Mouse (Mus musculus) megakaryocyte, embryonic 14.5 days (primary cell): ENCODE data around the gene Pik3c2g. TPM values are rescaled to one million over a fixed set of nuclear protein-coding genes. Genes with fewer than 3 reads are reported as not detected.

Experiments
- H3K27me3 ChIP-seq: replicated peaks from 2 replicates; pipeline ENCODE3; 2012; ENCODE audit warnings: inconsistent platforms
- H3K36me3 ChIP-seq: replicated peaks from 2 replicates; pipeline ENCODE3; 2012; ENCODE audit warnings: low read length, inconsistent platforms, mixed read lengths
- H3K4me1 ChIP-seq: 2 replicates; pipeline ENCODE4 v1.6.1; 2012; ENCODE audit warnings: inconsistent platforms
- H3K4me3 ChIP-seq: replicated peaks from 2 replicates; pipeline ENCODE3; 2012; ENCODE audit warnings: moderate library complexity, mild to moderate bottlenecking, inconsistent platforms
- H3K9me3 ChIP-seq: 2 replicates; pipeline ENCODE4 v1.6.1; 2012; ENCODE audit warnings: inconsistent platforms
- FLI1 ChIP-seq: IDR thresholded peaks from 2 replicates; pipeline ENCODE4 v1.6.1; 2012; ENCODE audit warnings: low read length, inconsistent platforms, mixed read lengths
- GATA1 ChIP-seq: IDR thresholded peaks from 3 replicates; pipeline ENCODE4 v1.6.1; 2012; ENCODE audit warnings: mixed read lengths, low read length, inconsistent platforms, borderline replicate concordance
- polyA plus RNA-seq: library from polyadenylated mRNA; stranded (reverse); fragments of >175 nt; gene quantifications from 2 replicates; pipeline ENCODE4 v1.2.3, GENCODE M21; 2012; ENCODE audit warnings: low replicate concordance; ENCODE audit not compliant: insufficient read depth

The Pik3c2g gene
- polyA plus RNA-seq, 1 experiment: not detected

DNA sequence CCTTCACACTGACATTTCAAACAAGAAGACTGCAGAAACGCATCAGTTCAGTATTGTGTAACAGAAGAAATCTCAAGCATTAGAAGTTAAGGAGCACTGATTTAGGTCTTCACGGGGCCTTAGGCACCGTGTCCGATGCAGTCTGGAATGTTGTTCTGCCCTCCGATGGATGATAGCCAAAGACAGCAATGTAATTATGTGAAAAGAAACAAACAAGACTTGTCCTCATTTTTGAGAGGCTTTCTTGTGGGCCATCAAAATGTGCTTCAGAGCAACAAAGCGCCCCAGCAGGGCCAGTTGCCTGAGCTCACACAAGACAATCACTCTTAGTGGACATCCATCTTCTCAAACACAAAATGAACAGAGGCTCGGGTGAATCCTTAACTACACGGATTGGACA lies 234.9 kb downstream of the Pik3c2g start:
- H3K36me3 ChIP-seq: no peaks in the 10 kb centered on the region
- no peaks in the 10 kb centered on the region for H3K4me1 ChIP-seq
- TF ChIP-seq FLI1 (no peak), GATA1 (no peak)
- no peaks in the 10 kb centered on the region for H3K27me3 ChIP-seq
- H3K4me3 ChIP-seq: no peak overlapping the region
- H3K9me3 ChIP-seq: peaks cover 30% of the 10 kb centered on the region

DNA sequence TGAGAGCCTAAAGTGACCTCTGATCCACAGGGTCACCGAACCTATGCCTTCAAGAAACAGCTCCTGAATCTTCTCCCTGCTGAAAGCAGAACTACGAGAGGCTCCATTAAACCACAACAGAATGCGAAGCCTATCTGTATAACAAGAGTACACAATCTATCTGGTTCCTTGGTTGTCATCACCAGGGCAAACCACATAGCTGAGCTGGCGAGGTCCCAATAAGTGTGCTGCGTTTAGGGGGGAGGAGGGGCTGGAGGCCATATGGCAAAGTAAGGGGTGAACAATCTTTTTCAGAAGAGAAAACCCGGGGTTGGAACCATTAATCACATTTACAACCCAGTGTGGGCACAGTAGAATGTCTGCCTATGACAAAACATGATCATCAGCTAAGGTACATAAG lies 251.2 kb downstream of the Pik3c2g start:
- H3K27me3 ChIP-seq: no peaks in the 10 kb centered on the region
- no peak overlapping the region for H3K4me3 ChIP-seq
- no peak for TF ChIP-seq FLI1
- TF ChIP-seq GATA1: no peak
- H3K4me1 ChIP-seq: no peaks in the 10 kb centered on the region
- peaks cover 55% of the 10 kb centered on the region for H3K9me3 ChIP-seq
- no peaks in the 10 kb centered on the region for H3K36me3 ChIP-seq

DNA sequence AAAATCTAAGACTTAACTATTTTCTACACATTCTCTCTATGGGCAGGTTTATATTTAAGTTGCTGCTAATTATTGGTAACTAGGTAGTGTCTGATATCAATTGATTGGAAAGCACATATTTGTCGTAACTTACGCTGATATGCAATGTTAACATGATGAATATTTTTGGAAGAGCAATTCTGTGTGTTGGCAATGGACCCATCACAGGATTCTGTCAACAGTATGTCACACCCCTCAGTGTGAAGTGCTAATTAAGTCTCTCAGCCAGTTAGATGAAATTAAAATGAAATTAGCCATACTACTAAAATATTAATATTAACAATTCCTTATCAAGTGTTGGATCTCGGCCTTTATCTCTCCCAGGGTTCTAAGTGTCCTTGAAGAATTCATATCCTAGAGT lies 251.7 kb downstream of the Pik3c2g start:
- Histone ChIP-seq H3K27me3 (no peaks in the 10 kb centered on the region), H3K4me1 (no peaks in the 10 kb centered on the region), H3K9me3 (peaks cover 51% of the 10 kb centered on the region), H3K4me3 (no peak overlapping the region), H3K36me3 (no peaks in the 10 kb centered on the region)
- no peak for TF ChIP-seq GATA1
- TF ChIP-seq FLI1: no peak

DNA sequence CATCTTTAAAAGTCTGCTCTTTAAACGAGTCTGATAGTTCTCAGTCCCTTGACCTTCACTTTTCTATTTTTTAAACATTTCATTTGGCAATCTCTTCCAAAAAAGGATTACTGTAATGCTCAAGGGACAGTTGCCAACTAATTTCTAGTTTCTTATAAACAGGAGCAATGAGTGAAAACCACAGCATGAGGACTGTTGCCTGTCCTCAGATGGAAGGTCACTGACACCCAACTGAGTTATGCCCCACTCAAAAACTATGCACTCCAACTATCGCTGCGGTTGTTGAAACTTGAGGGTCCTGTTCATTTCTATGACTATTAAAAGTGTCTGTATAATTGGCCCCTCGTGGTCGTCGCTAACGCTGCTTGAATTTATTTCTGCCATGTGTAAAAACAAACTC lies 252.9 kb downstream of the Pik3c2g start:
- no peak for TF ChIP-seq FLI1
- TF ChIP-seq GATA1: no peak
- H3K9me3 ChIP-seq: peaks cover 43% of the 10 kb centered on the region
- no peak overlapping the region for H3K4me3 ChIP-seq

DNA sequence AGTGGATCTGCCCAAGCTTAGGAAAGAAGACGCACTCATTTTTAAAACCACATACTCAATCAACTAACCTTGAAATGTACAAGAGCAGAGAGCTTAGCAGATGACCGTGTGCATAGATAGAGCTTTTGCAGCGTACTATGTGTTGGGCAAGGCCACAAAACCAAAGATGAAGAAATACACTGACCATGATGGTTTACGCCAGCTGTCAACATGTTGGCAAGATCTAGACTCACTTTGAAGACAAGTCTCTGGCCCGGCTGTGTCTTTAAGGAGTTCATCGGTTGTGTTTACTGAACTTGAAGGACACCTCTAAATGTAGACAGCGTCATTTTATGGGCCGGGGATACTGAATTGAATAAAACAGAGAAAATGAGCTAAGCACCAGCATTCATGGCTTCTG lies 254.3 kb downstream of the Pik3c2g start:
- Histone ChIP-seq H3K4me1 (no peaks in the 10 kb centered on the region), H3K27me3 (no peaks in the 10 kb centered on the region), H3K4me3 (peak overlapping the region; percentile 23), H3K9me3 (peaks cover 37% of the 10 kb centered on the region), H3K36me3 (no peaks in the 10 kb centered on the region)
- TF ChIP-seq FLI1 (no peak), GATA1 (no peak)

More for the DNA sequence above, 252.9 kb downstream of the Pik3c2g start:
- Histone ChIP-seq H3K4me1 (no peaks in the 10 kb centered on the region), H3K36me3 (no peaks in the 10 kb centered on the region), H3K27me3 (no peaks in the 10 kb centered on the region)

DNA sequence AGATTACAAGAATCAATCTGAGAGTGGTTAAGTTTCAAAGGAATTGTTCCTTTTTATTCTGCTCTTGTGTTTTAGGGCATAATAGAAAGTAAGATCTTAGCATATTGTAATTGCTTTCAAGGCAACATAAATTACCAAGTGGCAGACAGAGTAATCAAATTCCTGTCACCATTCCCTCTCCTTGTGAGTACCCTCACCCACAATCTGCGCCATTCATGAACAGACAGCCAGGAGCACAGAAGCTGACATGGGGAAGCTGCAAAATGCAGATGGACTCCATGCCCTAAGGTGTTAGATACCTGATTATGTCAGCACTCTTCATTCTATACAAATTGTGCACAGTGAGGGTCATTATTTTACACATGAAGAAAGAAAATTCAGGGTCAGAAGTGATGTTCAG lies 255.6 kb downstream of the Pik3c2g start:
- H3K4me1 ChIP-seq: no peaks in the 10 kb centered on the region
- peaks cover 33% of the 10 kb centered on the region for H3K9me3 ChIP-seq
- H3K4me3 ChIP-seq: no peak overlapping the region
- TF ChIP-seq GATA1 (no peak), FLI1 (no peak)
- H3K27me3 ChIP-seq: no peaks in the 10 kb centered on the region
- no peaks in the 10 kb centered on the region for H3K36me3 ChIP-seq

DNA sequence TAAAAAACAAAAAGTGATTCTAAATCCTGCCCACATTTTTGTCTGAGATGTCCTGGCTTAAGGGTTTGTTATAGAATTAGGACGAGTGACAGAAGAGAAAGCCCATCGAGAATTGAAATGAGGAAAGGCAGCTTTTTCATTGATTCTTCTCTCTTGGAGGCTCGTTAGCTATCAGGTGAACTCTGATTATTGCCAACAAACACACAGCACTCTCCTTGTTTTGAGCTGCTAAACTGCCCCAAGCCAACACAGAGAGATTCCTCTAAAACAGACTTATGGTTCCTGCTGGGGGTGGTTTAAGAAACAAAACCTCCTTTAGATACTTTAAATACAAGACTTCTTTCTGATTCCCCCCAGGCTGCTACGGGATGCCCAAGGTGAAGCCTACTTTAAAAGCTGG lies 256.5 kb downstream of the Pik3c2g start:
- TF ChIP-seq FLI1 (no peak), GATA1 (no peak)
- H3K27me3 ChIP-seq: no peaks in the 10 kb centered on the region
- no peaks in the 10 kb centered on the region for H3K4me1 ChIP-seq
- H3K4me3 ChIP-seq: no peak overlapping the region
- peaks cover 26% of the 10 kb centered on the region for H3K9me3 ChIP-seq
- H3K36me3 ChIP-seq: no peaks in the 10 kb centered on the region

DNA sequence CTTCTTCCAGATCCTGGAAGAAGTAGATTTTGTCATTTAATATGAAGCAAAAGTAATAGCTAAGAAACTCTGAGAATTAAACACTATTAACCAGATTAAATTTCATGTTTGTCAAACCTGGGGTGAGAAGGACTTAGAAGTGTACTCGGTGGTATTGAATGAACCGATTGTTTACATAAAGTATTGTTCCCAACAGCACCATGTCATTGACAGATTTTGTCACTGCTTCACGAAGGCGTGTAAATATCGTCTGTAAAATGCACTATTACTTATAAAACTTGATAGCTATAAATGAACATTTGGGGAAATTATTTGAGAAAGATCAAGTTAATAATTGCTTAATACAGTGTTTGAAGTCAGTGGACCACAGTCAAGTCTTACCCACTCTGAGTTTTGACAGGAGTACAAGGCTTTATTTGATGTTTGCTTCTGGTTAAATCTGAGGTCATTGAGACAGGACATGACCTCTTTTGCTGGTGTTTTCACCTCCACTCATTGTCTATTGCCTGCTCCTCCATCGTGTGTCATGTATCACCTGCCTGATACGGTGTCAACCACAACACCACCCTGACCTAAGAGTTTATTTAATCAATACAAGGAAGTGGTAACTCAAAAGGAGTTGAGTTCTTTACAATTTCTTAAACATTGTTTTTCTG lies 260.0 kb downstream of the Pik3c2g start:
- H3K4me1 ChIP-seq: no peaks in the 10 kb centered on the region
- H3K27me3 ChIP-seq: no peaks in the 10 kb centered on the region
- TF ChIP-seq FLI1: no peak
- TF ChIP-seq GATA1: no peak
- peaks cover 21% of the 10 kb centered on the region for H3K9me3 ChIP-seq
- H3K36me3 ChIP-seq: no peaks in the 10 kb centered on the region
- H3K4me3 ChIP-seq: no peak overlapping the region

DNA sequence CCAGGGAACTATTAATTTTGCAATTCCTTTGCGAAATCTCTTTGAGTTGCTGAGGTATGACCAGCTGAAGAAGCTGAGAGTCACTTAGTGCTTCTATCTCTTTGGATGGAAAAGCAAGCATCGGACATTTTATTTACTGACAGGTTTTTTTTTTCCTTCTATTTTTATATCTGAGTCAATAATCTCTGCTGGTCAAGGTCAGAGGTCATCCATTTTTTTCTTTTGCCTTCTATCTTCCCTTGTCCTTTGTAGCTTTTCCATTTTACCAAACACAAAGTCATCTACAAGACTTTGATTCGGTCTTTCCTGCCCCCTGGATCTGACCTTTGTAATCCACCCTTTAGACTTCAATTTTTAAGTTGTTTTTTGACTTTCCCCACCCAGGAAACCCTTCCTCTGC lies 262.9 kb downstream of the Pik3c2g start:
- TF ChIP-seq GATA1: no peak
- no peak for TF ChIP-seq FLI1
- no peaks in the 10 kb centered on the region for H3K36me3 ChIP-seq
- H3K27me3 ChIP-seq: no peaks in the 10 kb centered on the region
- no peak overlapping the region for H3K4me3 ChIP-seq
- H3K9me3 ChIP-seq: peaks cover 33% of the 10 kb centered on the region
- H3K4me1 ChIP-seq: no peaks in the 10 kb centered on the region

DNA sequence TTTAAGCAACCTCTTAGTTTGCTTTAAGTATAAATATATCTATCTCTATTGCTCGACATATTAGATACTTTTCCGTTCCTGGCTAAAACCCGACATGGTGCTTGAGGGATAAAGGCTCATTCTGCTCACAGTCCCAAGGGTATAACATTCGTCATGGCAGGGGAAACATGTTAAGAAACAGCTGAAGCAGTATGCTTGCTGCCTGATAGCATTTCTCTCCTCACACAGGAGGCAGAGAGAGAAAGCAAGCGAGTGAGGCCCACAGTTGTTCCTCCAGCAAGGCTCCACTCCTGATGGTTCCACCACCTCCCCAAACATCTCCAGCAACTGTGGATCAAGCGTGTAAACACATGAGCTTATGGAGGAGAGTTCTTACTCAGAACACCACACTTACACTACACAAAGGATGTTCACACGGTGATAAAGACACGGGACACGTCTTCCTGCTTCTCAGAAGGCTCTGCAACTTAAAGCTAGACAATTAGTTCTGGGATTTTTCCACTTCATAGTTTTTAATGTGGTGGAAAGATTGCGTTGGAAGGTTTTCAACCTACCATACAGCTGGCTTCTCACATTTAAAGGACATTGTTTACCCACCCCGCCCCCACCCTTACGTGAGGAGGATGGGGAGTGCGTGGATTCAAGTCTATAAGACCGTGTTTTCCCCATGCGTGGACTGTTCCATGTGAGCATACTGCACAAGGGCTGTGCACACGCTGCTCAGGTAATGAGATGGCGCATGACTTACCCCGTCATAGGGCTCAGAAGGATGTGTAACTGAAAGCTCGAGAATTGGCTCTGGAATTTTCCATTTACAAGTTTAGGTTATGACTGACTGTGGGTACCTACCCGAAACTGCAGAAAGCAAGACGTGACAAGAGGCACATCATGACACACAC lies 264.9 kb downstream of the Pik3c2g start:
- TF ChIP-seq GATA1: no peak
- TF ChIP-seq FLI1: no peak
- peaks cover 40% of the 10 kb centered on the region for H3K9me3 ChIP-seq
- no peaks in the 10 kb centered on the region for H3K4me1 ChIP-seq
- peak overlapping the region; percentile 64 for H3K4me3 ChIP-seq
- no peaks in the 10 kb centered on the region for H3K36me3 ChIP-seq
- H3K27me3 ChIP-seq: no peaks in the 10 kb centered on the region
